Mouse (Mus musculus) liver, embryonic 12.5 days (tissue): Measurements from ENCODE around the gene Spns3. TPM values are rescaled to one million over a fixed set of nuclear protein-coding genes. Genes with fewer than 3 reads are reported as not detected.

Experiments used
- ATAC-seq: fragments of 200-750 bp; cut with Nextera tagmentation; 2 replicates; pipeline ENCODE4 v1.8.0; 2017; ENCODE audit warnings: moderate number of reproducible peaks, mild to moderate bottlenecking, moderate library complexity
- H3K27ac ChIP-seq: fragments of 300-500 bp; sonication (generic); 2 replicates; pipeline ENCODE4 v1.5.1; 2016; ENCODE audit warnings: mild to moderate bottlenecking
- H3K27me3 ChIP-seq: fragments of 300-500 bp; sonication (generic); replicated peaks from 2 replicates; pipeline ENCODE4 v1.6.1; 2016; ENCODE audit warnings: mild to moderate bottlenecking, moderate library complexity
- H3K36me3 ChIP-seq: fragments of 300-500 bp; sonication (generic); 2 replicates; pipeline ENCODE4 v1.6.1; 2016; ENCODE audit warnings: mild to moderate bottlenecking, moderate library complexity
- H3K4me1 ChIP-seq: fragments of 300-500 bp; sonication (generic); 2 replicates; pipeline ENCODE4 v1.6.1; 2016
- H3K4me2 ChIP-seq: fragments of 300-500 bp; sonication (generic); 2 replicates; pipeline ENCODE4 v1.6.1; 2016; ENCODE audit warnings: mild to moderate bottlenecking, moderate library complexity
- H3K4me3 ChIP-seq: fragments of 300-500 bp; sonication (generic); 2 replicates; pipeline ENCODE4 v1.5.1; 2016; ENCODE audit warnings: mild to moderate bottlenecking, moderate library complexity
- H3K9ac ChIP-seq: fragments of 300-500 bp; sonication (generic); 2 replicates; pipeline ENCODE4 v1.6.1; 2016; ENCODE audit warnings: mild to moderate bottlenecking, moderate library complexity
- H3K9me3 ChIP-seq: fragments of 300-500 bp; sonication (generic); replicated peaks from 2 replicates; pipeline ENCODE4 v1.6.1; 2016; ENCODE audit warnings: mild to moderate bottlenecking, moderate library complexity
- WGBS: fragments of 180-500 bp; shearing (Covaris S2); methylation state at CpG from one replicate; pipeline ENCODE4 v1.1.7; 2016; ENCODE audit not compliant: insufficient replicate concordance; 5-methylcytosine and 5-hydroxymethylcytosine counted together
- polyA plus RNA-seq: library from polyadenylated mRNA; unstranded; fragments of >200 nt; fragmentation: Nextera tagmentation; extraction: Ambion mirVana; gene quantifications from 2 replicates; pipeline ENCODE4 v1.2.1, GENCODE M21; 2016

Gene Spns3
- polyA plus RNA-seq, result 1.8 and 2.0 TPM in 2 replicates

GRCm38 (mm10) chr11:72550134-72550988 lies at the start of gene Spns3:
TSS of gene Spns3 (minus strand) at chr11:72550506.
- ATAC-seq, result peak; percentile 71
- no peak within 1 kb of the TSS for H3K9ac ChIP-seq
- H3K4me2 ChIP-seq, result peak within 1 kb of the TSS; percentile 37
- H3K4me3 ChIP-seq, result peak within 1 kb of the TSS; percentile 23
- peak within 1 kb of the TSS; percentile 28; the same call in 1 of the 2 replicates for H3K27ac ChIP-seq
- WGBS, result 15% methylated on average over 8 of the region's 8 CpGs
- H3K36me3 ChIP-seq, result no peaks in the 10 kb centered on the region
- no peaks in the 10 kb centered on the region for H3K27me3 ChIP-seq
- H3K4me1 ChIP-seq, result peaks cover 31% of the 10 kb centered on the region
- H3K9me3 ChIP-seq, result no peaks in the 10 kb centered on the region

DNA sequence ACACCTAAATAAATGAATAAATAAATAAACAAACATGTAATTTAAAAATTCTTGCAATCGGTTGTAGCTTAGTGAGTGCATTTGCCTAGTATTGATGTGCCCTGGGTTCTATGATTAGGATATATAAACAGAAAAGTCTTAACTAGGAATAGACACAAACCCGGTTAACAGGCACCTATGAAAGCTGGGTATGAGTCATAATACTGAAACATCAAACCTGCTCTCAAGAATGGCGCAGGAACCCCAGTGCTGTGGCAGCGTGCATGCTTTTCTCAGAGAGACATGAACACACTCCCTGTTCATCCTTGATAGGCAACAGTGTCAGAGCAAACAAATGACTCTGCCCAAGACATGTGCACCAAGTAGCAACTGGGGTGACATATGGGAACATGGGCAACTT lies 47.5 kb upstream of the Spns3 start:
- no peak overlapping the region for H3K4me2 ChIP-seq
- H3K4me3 ChIP-seq, result no peak overlapping the region
- WGBS, result 80% methylated on average over 4 of the region's 4 CpGs
- no peaks in the 10 kb centered on the region; the same call in 1 of the 2 replicates for H3K27me3 ChIP-seq
- ATAC-seq, result no peak
- no peak overlapping the region for H3K9ac ChIP-seq
- H3K9me3 ChIP-seq, result no peaks in the 10 kb centered on the region
- H3K36me3 ChIP-seq, result no peaks in the 10 kb centered on the region
- peaks cover 7% of the 10 kb centered on the region for H3K4me1 ChIP-seq
- no peak overlapping the region for H3K27ac ChIP-seq

DNA sequence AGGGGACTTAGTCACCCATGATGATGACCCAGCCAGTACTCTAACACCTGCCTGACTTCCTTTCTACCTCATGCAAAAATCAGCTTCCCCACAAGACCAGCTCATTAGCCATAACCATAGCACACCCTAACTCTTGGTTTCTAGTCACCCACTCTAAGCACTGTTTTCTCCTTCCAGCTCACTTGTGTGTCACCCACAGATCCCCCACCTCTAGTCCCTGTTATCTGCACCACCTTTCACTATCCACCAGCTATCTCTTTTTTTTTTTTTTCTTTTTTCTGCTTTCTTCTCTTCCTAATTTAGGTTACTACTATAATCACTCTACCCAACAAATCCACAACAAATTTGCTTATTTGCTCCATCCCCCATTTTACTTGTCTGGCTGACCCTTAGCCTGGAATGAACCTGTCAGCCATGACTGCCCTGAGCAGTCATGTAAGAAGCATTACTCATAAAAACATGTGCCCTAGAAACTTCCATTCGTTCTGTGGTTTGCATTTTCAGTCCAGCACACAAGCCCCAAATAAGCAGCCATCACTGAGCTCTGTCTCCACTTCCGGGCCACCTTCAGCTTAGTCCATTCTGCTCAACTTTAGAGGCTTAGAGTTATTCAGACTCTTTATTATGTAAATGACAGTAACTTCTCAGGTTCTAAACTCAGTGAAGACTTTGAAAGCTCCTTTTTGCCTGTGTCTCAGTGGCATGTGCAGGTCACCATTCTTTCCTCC lies 44.9 kb upstream of the Spns3 start:
- no peaks in the 10 kb centered on the region; the same call in 1 of the 2 replicates for H3K27me3 ChIP-seq
- no peak overlapping the region for H3K9ac ChIP-seq
- no peak overlapping the region for H3K27ac ChIP-seq
- H3K4me2 ChIP-seq, result no peak overlapping the region
- H3K4me3 ChIP-seq, result no peak overlapping the region
- no peaks in the 10 kb centered on the region for H3K36me3 ChIP-seq
- 58% methylated on average over 2 of the region's 2 CpGs for WGBS
- H3K9me3 ChIP-seq, result no peaks in the 10 kb centered on the region
- 0 out of 2 replicates have a peak, but pooled peaks cover 2% of the 10 kb centered on the region for H3K4me1 ChIP-seq
- ATAC-seq, result no peak

DNA sequence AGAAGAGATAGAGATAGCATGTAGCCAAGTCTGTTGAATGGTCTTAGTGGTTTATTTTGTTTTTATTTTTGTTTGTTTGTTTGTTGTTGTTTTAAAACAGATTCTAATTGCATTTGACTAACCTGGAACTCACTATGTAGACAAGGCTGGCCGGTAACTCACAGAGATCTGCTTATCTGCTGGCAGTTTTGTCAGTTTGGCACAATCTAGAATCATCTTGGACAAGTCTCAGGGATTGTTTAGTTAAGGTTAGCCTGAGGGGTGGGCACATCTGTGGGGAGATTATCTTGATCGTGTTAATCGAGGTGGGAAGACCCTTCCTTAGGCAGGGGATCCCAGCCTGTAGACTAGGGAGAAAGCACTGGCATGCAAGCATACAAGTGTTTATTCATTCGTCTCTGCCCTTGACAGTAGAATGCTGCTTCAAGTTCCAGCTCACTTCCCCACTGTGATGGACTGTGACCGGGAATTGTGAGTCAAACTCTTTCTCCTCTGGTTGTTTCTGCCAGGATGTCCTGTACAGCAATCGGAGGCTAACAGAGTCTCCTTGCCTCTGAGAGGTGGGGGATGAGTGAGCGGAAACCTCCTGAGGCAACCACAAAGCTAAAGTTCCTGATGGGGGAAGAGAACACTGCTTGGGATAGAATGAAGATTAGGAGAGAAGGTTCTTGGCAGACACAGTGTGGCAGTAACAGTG lies 37.4 kb upstream of the Spns3 start:
- no peak overlapping the region for H3K9ac ChIP-seq
- no peaks in the 10 kb centered on the region for H3K27me3 ChIP-seq
- H3K4me3 ChIP-seq, result no peak overlapping the region
- no peaks in the 10 kb centered on the region for H3K36me3 ChIP-seq
- H3K9me3 ChIP-seq, result no peaks in the 10 kb centered on the region
- H3K4me1 ChIP-seq, result peaks cover 20% of the 10 kb centered on the region
- ATAC-seq, result no peak
- no peak overlapping the region for H3K4me2 ChIP-seq
- WGBS, result 21% methylated on average over 7 of the region's 7 CpGs
- no peak overlapping the region for H3K27ac ChIP-seq

DNA sequence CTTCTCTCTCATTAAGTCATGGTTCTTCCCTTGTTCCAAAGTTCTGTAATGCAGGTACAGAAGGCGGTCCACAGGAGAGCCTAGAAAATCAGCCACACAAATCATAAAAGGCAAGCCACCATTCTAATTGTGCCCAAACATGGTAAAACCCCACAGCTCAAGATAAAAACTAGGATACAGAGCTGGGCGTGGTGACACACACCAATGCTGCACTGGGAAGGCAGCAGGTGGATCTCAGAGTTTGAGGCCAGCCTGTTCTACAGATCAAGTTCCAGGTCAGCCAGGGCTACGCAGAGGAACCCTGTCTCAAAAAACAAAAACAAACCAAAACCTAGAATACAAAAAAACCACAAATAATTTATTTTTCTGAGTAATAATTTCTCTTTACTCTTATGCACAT lies 36.3 kb upstream of the Spns3 start:
- WGBS, result 60% methylated on average over 3 of the region's 3 CpGs
- Histone ChIP-seq H3K4me1 (peaks cover 20% of the 10 kb centered on the region), H3K9ac (no peak overlapping the region), H3K4me2 (no peak overlapping the region), H3K27me3 (no peaks in the 10 kb centered on the region), H3K27ac (no peak overlapping the region), H3K4me3 (no peak overlapping the region), H3K9me3 (no peaks in the 10 kb centered on the region), H3K36me3 (no peaks in the 10 kb centered on the region)
- ATAC-seq, result no peak

DNA sequence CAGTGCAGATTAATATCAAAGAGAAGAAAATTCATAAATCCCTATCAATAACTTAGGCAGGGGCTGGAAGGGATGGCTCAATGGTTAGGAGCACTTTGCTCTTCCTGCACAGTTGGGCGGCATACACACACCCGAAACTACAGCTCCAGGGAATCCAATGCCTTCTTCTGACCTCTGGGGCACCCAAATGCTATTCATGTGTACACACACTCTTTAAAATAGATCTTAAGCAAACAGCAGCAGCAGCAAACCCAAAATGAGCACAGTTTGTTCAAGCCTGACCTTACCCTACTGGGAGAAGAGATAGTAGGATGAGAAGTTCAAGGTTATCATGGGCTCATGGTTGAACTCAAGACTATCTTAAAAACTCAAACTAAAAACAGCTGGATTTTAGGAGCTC lies 32.8 kb upstream of the Spns3 start:
- 73% methylated on average over 2 of the region's 2 CpGs for WGBS
- no peaks in the 10 kb centered on the region for H3K9me3 ChIP-seq
- H3K36me3 ChIP-seq, result no peaks in the 10 kb centered on the region
- no peak overlapping the region for H3K9ac ChIP-seq
- peaks cover 23% of the 10 kb centered on the region for H3K4me1 ChIP-seq
- H3K4me2 ChIP-seq, result no peak overlapping the region
- no peaks in the 10 kb centered on the region for H3K27me3 ChIP-seq
- H3K4me3 ChIP-seq, result no peak overlapping the region
- no peak for ATAC-seq
- no peak overlapping the region for H3K27ac ChIP-seq

DNA sequence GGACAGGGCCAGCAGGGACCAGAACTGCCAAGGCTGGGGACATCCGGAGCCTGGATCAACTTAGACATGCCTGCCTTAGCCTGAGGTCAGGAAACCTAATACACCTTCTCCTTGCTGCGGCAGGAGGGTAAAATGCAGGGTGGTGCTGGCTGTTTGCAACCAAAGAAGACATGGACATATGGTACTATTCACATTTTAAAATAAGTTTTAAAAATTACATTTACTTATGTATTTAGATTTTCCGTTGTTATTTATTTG lies 32.1 kb upstream of the Spns3 start:
- Histone ChIP-seq H3K4me1 (peaks cover 22% of the 10 kb centered on the region), H3K36me3 (no peaks in the 10 kb centered on the region), H3K27me3 (peaks cover 6% of the 10 kb centered on the region), H3K9ac (no peak overlapping the region), H3K27ac (no peak overlapping the region), H3K4me3 (no peak overlapping the region), H3K4me2 (no peak overlapping the region), H3K9me3 (no peaks in the 10 kb centered on the region)
- ATAC-seq, result no peak
- WGBS, result 71% methylated on average over 3 of the region's 3 CpGs

GRCm38 (mm10) chr11:72581609-72582447 lies 31.5 kb upstream of the Spns3 start:
- peaks cover 7% of the 10 kb centered on the region for H3K27me3 ChIP-seq
- ATAC-seq, result no peak
- H3K9ac ChIP-seq, result no peak overlapping the region
- no peak overlapping the region for H3K4me3 ChIP-seq
- no peaks in the 10 kb centered on the region for H3K36me3 ChIP-seq
- peaks cover 22% of the 10 kb centered on the region for H3K4me1 ChIP-seq
- no peaks in the 10 kb centered on the region for H3K9me3 ChIP-seq
- H3K4me2 ChIP-seq, result no peak overlapping the region
- WGBS, result 74% methylated on average over 8 of the region's 8 CpGs
- no peak overlapping the region for H3K27ac ChIP-seq

DNA sequence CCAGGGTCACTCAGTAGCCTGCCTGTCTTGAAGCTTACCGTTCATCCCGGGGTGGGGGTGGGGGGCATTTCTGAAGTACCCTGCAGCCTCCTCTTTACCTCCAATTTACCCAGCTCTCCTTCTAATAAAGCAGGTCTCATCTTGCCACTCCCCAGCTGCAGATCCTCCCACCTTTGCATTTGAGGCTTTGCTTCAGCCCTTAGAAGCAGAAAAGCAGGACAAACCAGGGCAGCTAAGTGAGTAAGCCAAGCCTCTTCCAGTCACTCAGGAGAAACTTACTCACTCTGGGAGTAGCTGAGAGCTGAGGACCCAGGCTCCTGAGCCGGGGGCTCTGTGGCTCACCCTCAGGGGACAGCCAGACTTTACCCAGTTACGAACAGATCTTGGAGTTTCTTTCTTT lies 28.2 kb upstream of the Spns3 start:
- Histone ChIP-seq H3K9me3 (no peaks in the 10 kb centered on the region), H3K27me3 (peaks cover 15% of the 10 kb centered on the region), H3K36me3 (no peaks in the 10 kb centered on the region), H3K4me2 (no peak overlapping the region), H3K27ac (no peak overlapping the region), H3K4me3 (no peak overlapping the region), H3K9ac (no peak overlapping the region), H3K4me1 (peaks cover 24% of the 10 kb centered on the region)
- WGBS, result 57% methylated on average over 4 of the region's 4 CpGs
- no peak for ATAC-seq

GRCm38 (mm10) chr11:72576466-72577351 lies 26.4 kb upstream of the Spns3 start:
- no peak for ATAC-seq
- 3% methylated on average over 24 of the region's 24 CpGs for WGBS
- no peaks in the 10 kb centered on the region for H3K9me3 ChIP-seq
- peak overlapping the region; percentile 36 for H3K4me3 ChIP-seq
- peaks cover 15% of the 10 kb centered on the region for H3K27me3 ChIP-seq
- peaks cover 24% of the 10 kb centered on the region for H3K4me1 ChIP-seq
- H3K9ac ChIP-seq, result peak overlapping the region; percentile 22; the same call in 1 of the 2 replicates
- no peak overlapping the region for H3K27ac ChIP-seq
- H3K4me2 ChIP-seq, result peak overlapping the region; percentile 64
- no peaks in the 10 kb centered on the region for H3K36me3 ChIP-seq

DNA sequence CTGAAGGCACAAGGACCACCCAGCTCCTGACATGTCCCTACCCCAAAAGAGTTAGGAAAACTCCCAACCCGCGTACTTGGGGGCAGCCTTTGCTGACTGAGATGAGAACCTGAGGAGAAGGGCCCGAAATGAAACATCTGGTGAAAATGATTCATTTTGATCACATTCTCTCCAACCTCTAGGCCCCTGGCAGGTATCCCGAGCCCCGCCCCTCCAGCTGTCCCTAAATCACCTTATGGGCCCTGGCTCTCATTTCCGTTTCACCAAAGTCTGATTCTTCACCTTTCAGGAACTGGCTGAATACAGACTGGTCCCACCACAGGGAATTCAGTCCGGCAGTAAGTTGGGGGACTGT lies 25.8 kb upstream of the Spns3 start:
- no peak for ATAC-seq
- H3K9me3 ChIP-seq, result no peaks in the 10 kb centered on the region
- no peak overlapping the region for H3K27ac ChIP-seq
- H3K4me2 ChIP-seq, result peak overlapping the region; percentile 64
- H3K4me3 ChIP-seq, result peak overlapping the region; percentile 36
- no peak overlapping the region for H3K9ac ChIP-seq
- H3K36me3 ChIP-seq, result no peaks in the 10 kb centered on the region
- 39% methylated on average over 7 of the region's 7 CpGs for WGBS
- peaks cover 19% of the 10 kb centered on the region for H3K27me3 ChIP-seq
- H3K4me1 ChIP-seq, result peaks cover 24% of the 10 kb centered on the region
